Mouse (Mus musculus): ENCODE results near the gene Ccnc.

GRCm38 (mm10) chr4:21685595-21686091 is 41.9 kb upstream of the Ccnc start, which contains the start of gene Prdm13:
- TF ChIP-seq CTCF (IDR thresholded peaks at IDR 0.05; ENCODE audit: insufficient read depth, low read length) (no peak), POLR2A (IDR thresholded peaks at IDR 0.05; ENCODE audit: borderline replicate concordance, extremely low read depth, low read depth, low read length) (no peak)
